Mouse (Mus musculus): ENCODE measurements around the gene Mettl9. TPM values are rescaled to one million over a fixed set of nuclear protein-coding genes. Genes with fewer than 3 reads are reported as not detected.

Mettl9 gene
- polyA plus RNA-seq, 1 experiment: 43.4 TPM

- Histone ChIP-seq H3K4me3 (ENCODE audit: insufficient read depth, low read length) (no peak overlapping the region), H3K4me1 (ENCODE audit: control insufficient read depth, insufficient read depth, low read length) (peaks cover 3% of the 10 kb centered on the region), H3K27ac (ENCODE audit: insufficient read depth, low read depth, low read length) (no peak overlapping the region)
- TF ChIP-seq CTCF (IDR thresholded peaks at IDR 0.05; ENCODE audit: low read depth, low read length) (no peak), POLR2A (IDR thresholded peaks at IDR 0.05; ENCODE audit: borderline replicate concordance, low read depth, low read length) (no peak)
Observed at GRCm38 (mm10) chr7:121090748-121091147, 56.5 kb downstream of the Mettl9 start.

DNA sequence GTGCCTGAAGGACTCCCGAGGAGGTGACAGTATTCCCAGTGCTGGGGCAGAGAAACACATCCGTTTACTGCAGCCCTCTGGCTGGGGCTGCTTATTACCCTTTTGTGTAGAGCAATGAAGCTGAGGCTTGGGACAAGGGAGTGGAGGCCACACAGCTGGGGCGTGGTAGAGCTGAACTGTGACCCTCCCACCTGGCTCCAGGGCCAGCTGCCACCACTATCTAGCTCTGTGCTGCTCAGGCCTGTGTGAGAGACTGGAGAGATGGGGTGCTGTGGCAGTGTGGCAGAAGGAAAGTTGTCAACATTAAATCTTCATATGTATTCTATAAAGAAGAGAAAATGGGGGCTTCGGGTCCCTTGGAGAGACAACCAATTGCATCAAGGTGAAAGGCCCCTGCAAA, 58.8 kb downstream of the Mettl9 start:
- Histone ChIP-seq H3K4me1 (ENCODE audit: control insufficient read depth, insufficient read depth, low read length) (no peaks in the 10 kb centered on the region; the same call in 1 of the 2 replicates), H3K4me3 (ENCODE audit: insufficient read depth, low read length) (no peak overlapping the region), H3K27ac (ENCODE audit: insufficient read depth, low read depth, low read length) (no peak overlapping the region)
- TF ChIP-seq POLR2A (IDR thresholded peaks at IDR 0.05; ENCODE audit: borderline replicate concordance, low read depth, low read length) (no peak), CTCF (IDR thresholded peaks at IDR 0.05; ENCODE audit: low read depth, low read length) (no peak)

- H3K4me3 ChIP-seq (ENCODE audit: insufficient read depth, low read length): no peak overlapping the region
- no peak for TF ChIP-seq CTCF (IDR thresholded peaks at IDR 0.05; ENCODE audit: low read depth, low read length)
- TF ChIP-seq POLR2A (IDR thresholded peaks at IDR 0.05; ENCODE audit: borderline replicate concordance, low read depth, low read length): no peak
- no peak overlapping the region for H3K27ac ChIP-seq (ENCODE audit: insufficient read depth, low read depth, low read length)
- no peaks in the 10 kb centered on the region; the same call in none of the 2 replicates for H3K4me1 ChIP-seq (ENCODE audit: control insufficient read depth, insufficient read depth, low read length)
Observed at GRCm38 (mm10) chr7:121098614-121099389, 64.6 kb downstream of the Mettl9 start.

GRCm38 (mm10) chr7:121107851-121108250, 73.6 kb downstream of the Mettl9 start:
- no peak for TF ChIP-seq POLR2A (IDR thresholded peaks at IDR 0.05; ENCODE audit: borderline replicate concordance, low read depth, low read length)
- no peak overlapping the region for H3K4me3 ChIP-seq (ENCODE audit: insufficient read depth, low read length)
- H3K27ac ChIP-seq (ENCODE audit: insufficient read depth, low read depth, low read length): no peak overlapping the region
- H3K4me1 ChIP-seq (ENCODE audit: control insufficient read depth, insufficient read depth, low read length): peaks cover 10% of the 10 kb centered on the region

DNA sequence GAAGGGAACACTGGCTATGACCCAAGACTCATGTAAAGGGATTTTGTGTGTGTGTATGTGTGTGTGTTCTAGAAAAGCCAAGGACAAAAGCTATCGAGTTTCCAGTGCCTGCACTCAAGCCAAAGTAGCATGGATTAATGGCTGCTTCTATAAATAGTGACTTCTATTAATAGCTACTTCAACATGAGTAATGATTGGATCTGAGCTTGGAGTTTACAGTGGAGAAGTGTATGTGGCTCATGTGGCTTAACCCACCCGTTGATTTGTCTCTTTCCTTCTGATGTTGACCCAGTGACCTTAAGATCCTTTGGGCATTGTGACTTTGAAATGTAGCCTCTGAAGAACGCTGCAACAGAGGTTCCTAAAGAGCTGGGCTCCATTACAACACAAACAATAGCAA, 77.1 kb downstream of the Mettl9 start:
- Histone ChIP-seq H3K4me3 (ENCODE audit: insufficient read depth, low read length) (no peak overlapping the region), H3K4me1 (ENCODE audit: control insufficient read depth, insufficient read depth, low read length) (peaks cover 10% of the 10 kb centered on the region), H3K27ac (ENCODE audit: insufficient read depth, low read depth, low read length) (no peak overlapping the region)
- no peak for TF ChIP-seq POLR2A (IDR thresholded peaks at IDR 0.05; ENCODE audit: borderline replicate concordance, low read depth, low read length)
- no peak for TF ChIP-seq CTCF (IDR thresholded peaks at IDR 0.05; ENCODE audit: low read depth, low read length)

GRCm38 (mm10) chr7:121111762-121112161, 77.5 kb downstream of the Mettl9 start:
- no peak overlapping the region for H3K27ac ChIP-seq (ENCODE audit: insufficient read depth, low read depth, low read length)
- no peak for TF ChIP-seq POLR2A (IDR thresholded peaks at IDR 0.05; ENCODE audit: borderline replicate concordance, low read depth, low read length)
- TF ChIP-seq CTCF (IDR thresholded peaks at IDR 0.05; ENCODE audit: low read depth, low read length): no peak
- no peak overlapping the region for H3K4me3 ChIP-seq (ENCODE audit: insufficient read depth, low read length)
- H3K4me1 ChIP-seq (ENCODE audit: control insufficient read depth, insufficient read depth, low read length): peaks cover 10% of the 10 kb centered on the region

GRCm38 (mm10) chr7:121120143-121120818, 86.0 kb downstream of the Mettl9 start:
- Histone ChIP-seq H3K4me1 (ENCODE audit: control insufficient read depth, insufficient read depth, low read length) (peaks cover 3% of the 10 kb centered on the region), H3K4me3 (ENCODE audit: insufficient read depth, low read length) (no peak overlapping the region), H3K27ac (ENCODE audit: insufficient read depth, low read depth, low read length) (peak overlapping the region; percentile 68)
- TF ChIP-seq CTCF (IDR thresholded peaks at IDR 0.05; ENCODE audit: low read depth, low read length) (peak; percentile 42), POLR2A (IDR thresholded peaks at IDR 0.05; ENCODE audit: borderline replicate concordance, low read depth, low read length) (no peak)

Other genes starting within 250 kb of the Mettl9 start
- gene Gm5737, start 222.1 kb upstream of the Mettl9 start, polyA plus RNA-seq (2012; ENCODE audit: insufficient read depth, insufficient read length, missing spikeins): not detected in 2 replicates
- gene Eef2k, start 191.6 kb upstream of the Mettl9 start, polyA plus RNA-seq (2012; ENCODE audit: insufficient read depth, insufficient read length, missing spikeins): 10.4 and 15.1 TPM in 2 replicates
- 9.2 and 9.3 TPM in 2 replicates for gene Polr3e, start 116.7 kb upstream of the Mettl9 start, polyA plus RNA-seq (2012; ENCODE audit: insufficient read depth, insufficient read length, missing spikeins)
- gene Cdr2, start 52.1 kb upstream of the Mettl9 start, polyA plus RNA-seq (2012; ENCODE audit: insufficient read depth, insufficient read length, missing spikeins): 4.9 and 6.1 TPM in 2 replicates
- 3.3 TPM in 1 of 2 replicates, not detected in the other for gene Mfsd13b, start 51.9 kb upstream of the Mettl9 start, polyA plus RNA-seq (2012; ENCODE audit: insufficient read depth, insufficient read length, missing spikeins)
- gene Igsf6, start 40.1 kb downstream of the Mettl9 start, polyA plus RNA-seq (2012; ENCODE audit: insufficient read depth, insufficient read length, missing spikeins): 188 and 191 TPM in 2 replicates
- gene Otoa, start 47.2 kb downstream of the Mettl9 start, polyA plus RNA-seq (2012; ENCODE audit: insufficient read depth, insufficient read length, missing spikeins): not detected in 2 replicates

Data from bone marrow macrophage, adult 2 months (primary cell).